Mouse (Mus musculus) G1E (cell line): Measurements from ENCODE around the gene Phf10. TPM values are rescaled to one million over a fixed set of nuclear protein-coding genes. Genes with fewer than 3 reads are reported as not detected.
A peak's percentile ranks its signal among the peaks of the same experiment; 100 is the strongest.
"Not testable (repeated sequence)": the region's sequence is repeated elsewhere in the genome, so short reads cannot be mapped to it uniquely, and the experiment has no call there.

Source experiments
- ATAC-seq: 2 replicates; pipeline ENCODE4 v1.8.0; 2016; ENCODE audit warnings: mild to moderate bottlenecking; ENCODE audit not compliant: insufficient number of reproducible peaks, poor library complexity, low FRiP score, severe bottlenecking; ENCODE audit errors: extremely low read depth
- DNase-seq: peaks from one replicate; pipeline ENCODE4 v3.0.0; 2012; ENCODE audit warnings: low spot score
- H3K27me3 ChIP-seq: 2 replicates; pipeline ENCODE4 v1.6.1; 2012; ENCODE audit warnings: mild to moderate bottlenecking, low read length, inconsistent platforms; ENCODE audit not compliant: insufficient read depth
- H3K36me3 ChIP-seq: replicated peaks from 2 replicates; pipeline ENCODE3; 2012; ENCODE audit warnings: mild to moderate bottlenecking, inconsistent platforms
- H3K4me1 ChIP-seq: 2 replicates; pipeline ENCODE4 v1.6.1; 2012; ENCODE audit warnings: low read depth, low read length, inconsistent platforms, mixed read lengths; ENCODE audit not compliant: insufficient read depth
- H3K4me3 ChIP-seq: 2 replicates; pipeline ENCODE4 v1.5.1; 2012; ENCODE audit warnings: low read depth, mild to moderate bottlenecking, inconsistent platforms, low read length, moderate library complexity, mixed read lengths
- H3K9me3 ChIP-seq: replicated peaks from 2 replicates; pipeline ENCODE4 v1.6.1; 2012; ENCODE audit warnings: inconsistent platforms
- CTCF ChIP-seq: IDR thresholded peaks from 2 replicates; pipeline ENCODE4 v1.5.1; 2012; ENCODE audit warnings: low read depth, low read length, inconsistent platforms, mixed read lengths
- GATA1 ChIP-seq: IDR thresholded peaks from 2 replicates; pipeline ENCODE4 v1.6.1; 2012; ENCODE audit warnings: borderline replicate concordance, low read length, inconsistent platforms, mixed read lengths
- GATA2 ChIP-seq: IDR thresholded peaks from 2 replicates; pipeline ENCODE4 v1.6.1; 2012; ENCODE audit warnings: low read depth, low read length, inconsistent platforms, borderline replicate concordance
- POLR2AphosphoS5 ChIP-seq: IDR thresholded peaks from 2 replicates; pipeline ENCODE4 v1.6.1; 2012; ENCODE audit warnings: low read depth, low read length, inconsistent platforms; ENCODE audit not compliant: insufficient replicate concordance
- TAL1 ChIP-seq: conservative IDR thresholded peaks from 2 replicates; pipeline ENCODE4 v1.6.1; 2012; ENCODE audit warnings: low read depth, low read length, inconsistent platforms, mixed read lengths
- polyA plus RNA-seq: library from polyadenylated mRNA; stranded (reverse); fragments of >175 nt; gene quantifications from 2 replicates; pipeline ENCODE4 v1.2.3, GENCODE M21; 2012
- total RNA-seq, 2 experiments: library from RNA; stranded (forward) in 1 of 2; stranded (reverse) in 1 of 2; fragments of 200-1000 nt in 1 of 2; fragments of >200 nt in 1 of 2; fragmentation: Nextera tagmentation in 1 of 2; gene quantifications; 2 replicates each; pipeline ENCODE4 v1.2.3; 2014 to 2017

Gene Phf10
- total and polyA plus RNA-seq, 3 experiments: 124 to 239 (median 125) TPM

GRCm38 (mm10) chr17:14968373-14968913, 7.4 kb upstream of the Phf10 start:
- H3K27me3 ChIP-seq, H3K9me3 ChIP-seq, H3K36me3 ChIP-seq, H3K4me3 ChIP-seq, H3K4me1 ChIP-seq, DNase-seq: not testable (repeated sequence)
- peak; percentile 78 for ATAC-seq

- peak; percentile 68 for ATAC-seq
These were observed 583 bp upstream of the Phf10 start for GRCm38 (mm10) chr17:14961557-14962154.

GRCm38 (mm10) chr17:14960520-14960919, 553 bp downstream of the Phf10 start:
- no peak for TF ChIP-seq CTCF
- Histone ChIP-seq H3K4me3 (peak overlapping the region; percentile 84), H3K36me3 (peaks cover 26% of the 10 kb centered on the region), H3K27me3 (no peaks in the 10 kb centered on the region), H3K4me1 (peaks cover 19% of the 10 kb centered on the region), H3K9me3 (no peaks in the 10 kb centered on the region)
- DNase-seq: peak; percentile 10
- ATAC-seq: no peak

More at GRCm38 (mm10) chr17:14961557-14962154, 583 bp upstream of the Phf10 start:
- peaks cover 20% of the 10 kb centered on the region for H3K36me3 ChIP-seq
- not testable (repeated sequence) for H3K27me3 ChIP-seq, H3K9me3 ChIP-seq, H3K4me3 ChIP-seq, DNase-seq
- peaks cover 15% of the 10 kb centered on the region for H3K4me1 ChIP-seq

- H3K4me1 ChIP-seq: peaks cover 19% of the 10 kb centered on the region
- peak; percentile 25 for DNase-seq
- H3K4me3 ChIP-seq: peak overlapping the region; percentile 84
- peaks cover 29% of the 10 kb centered on the region for H3K36me3 ChIP-seq
- no peaks in the 10 kb centered on the region for H3K27me3 ChIP-seq
- TF ChIP-seq GATA1 (no peak), TAL1 (no peak), CTCF (no peak), POLR2AphosphoS5 (no peak), GATA2 (no peak)
- H3K9me3 ChIP-seq: no peaks in the 10 kb centered on the region
- ATAC-seq: no peak
These were observed 1.1 kb downstream of the Phf10 start for GRCm38 (mm10) chr17:14959979-14960378.

- no peak overlapping the region; the same call in 1 of the 2 replicates for H3K4me3 ChIP-seq
- peaks cover 41% of the 10 kb centered on the region for H3K36me3 ChIP-seq
- TF ChIP-seq CTCF (no peak), TAL1 (no peak), POLR2AphosphoS5 (no peak), GATA2 (no peak), GATA1 (no peak)
- DNase-seq: no peak
- H3K4me1 ChIP-seq: peaks cover 25% of the 10 kb centered on the region
- ATAC-seq: no peak
- no peaks in the 10 kb centered on the region for H3K9me3 ChIP-seq
- no peaks in the 10 kb centered on the region for H3K27me3 ChIP-seq
These were observed 2.3 kb downstream of the Phf10 start for GRCm38 (mm10) chr17:14958686-14959327.

GRCm38 (mm10) chr17:14953452-14953851, 7.6 kb downstream of the Phf10 start:
- DNase-seq: peak; percentile 8
- peaks cover 21% of the 10 kb centered on the region for H3K4me1 ChIP-seq
- peak; percentile 49 for ATAC-seq

More at GRCm38 (mm10) chr17:14953452-14953851, 7.6 kb downstream of the Phf10 start:
- TF ChIP-seq CTCF (no peak), POLR2AphosphoS5 (no peak), TAL1 (no peak), GATA2 (no peak), GATA1 (no peak)
- Histone ChIP-seq H3K9me3 (no peaks in the 10 kb centered on the region), H3K4me3 (no peak overlapping the region), H3K27me3 (no peaks in the 10 kb centered on the region), H3K36me3 (peaks cover 85% of the 10 kb centered on the region)
